Mouse (Mus musculus) CD4-positive, CD25-positive, alpha-beta regulatory T cell, adult 4 months (primary cell): ENCODE data around the gene Gm20388. TPM values are rescaled to one million over a fixed set of nuclear protein-coding genes. Genes with fewer than 3 reads are reported as not detected.

ENCODE experiments used
- ATAC-seq: one replicate; pipeline ENCODE4 v1.8.0; 2017
- polyA plus RNA-seq, 2 experiments: library from polyadenylated mRNA; unstranded; fragments of 100-300 nt; shearing (Covaris generic); gene quantifications; one replicate each; pipeline ENCODE4 v1.2.1; 2017

Gm20388 gene
- polyA plus RNA-seq, 2 experiments from 2014 or later = 10.7 to 12.8 TPM

DNA sequence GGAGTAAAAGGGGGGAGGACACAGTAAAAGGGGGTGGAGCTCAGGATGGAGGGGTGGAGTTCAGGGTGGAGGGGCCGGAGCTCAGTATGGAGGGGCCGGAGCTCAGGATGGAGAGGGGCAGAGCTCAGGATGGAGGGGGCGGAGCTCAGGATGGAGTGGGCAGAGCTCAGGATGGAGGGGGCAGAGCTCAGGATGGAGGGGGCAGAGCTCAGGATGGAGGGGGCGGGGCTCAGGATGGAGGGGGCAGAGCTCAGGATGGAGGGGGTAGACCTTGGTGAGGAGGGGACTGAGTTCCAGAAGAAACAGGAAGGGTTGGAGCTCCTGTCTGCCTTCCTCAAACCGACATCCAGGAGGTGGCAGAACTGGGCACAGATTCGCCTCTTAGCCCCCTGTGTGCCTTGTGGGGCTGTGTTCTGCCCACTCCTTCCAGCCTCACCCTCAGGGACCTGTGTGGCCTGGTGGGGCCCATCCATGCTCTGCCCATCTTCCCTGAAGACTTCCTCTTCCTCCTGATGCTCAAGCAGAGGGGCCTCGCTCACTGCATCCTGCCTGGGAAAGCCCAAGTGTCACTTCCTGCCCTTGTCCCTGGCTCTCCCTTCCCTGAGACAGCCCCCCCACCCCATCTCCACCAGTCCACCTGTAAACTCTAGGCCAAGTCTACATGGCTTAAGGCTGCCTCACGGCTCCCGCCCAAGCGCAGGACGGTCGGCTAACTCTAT, 2586.5 kb downstream of the Gm20388 start:
- no peak for ATAC-seq

GRCm38 (mm10) chr8:122497912-122498311, 2587.3 kb downstream of the Gm20388 start:
- ATAC-seq = no peak

DNA sequence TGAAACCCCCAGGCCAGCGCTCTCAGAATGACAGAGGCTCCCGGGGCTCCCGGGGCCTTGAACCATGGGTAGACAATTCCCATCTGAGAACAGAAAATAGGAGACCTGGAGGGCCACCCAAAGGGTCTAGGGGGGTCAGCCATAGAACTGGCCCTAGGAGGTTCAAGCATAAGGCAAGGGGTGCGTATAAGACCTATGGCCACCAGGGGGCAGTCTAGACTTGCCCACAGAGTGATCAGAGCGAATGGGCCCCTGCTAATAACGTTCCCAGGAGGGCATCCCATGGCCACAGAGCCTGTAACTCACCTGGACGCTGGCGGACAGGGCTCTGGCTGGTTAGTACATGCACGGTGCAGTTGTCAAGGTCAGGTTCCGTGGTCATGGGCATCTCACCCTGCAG, 2590.2 kb downstream of the Gm20388 start:
- ATAC-seq = peak; percentile 84

GRCm38 (mm10) chr8:122511552-122511951, 2600.9 kb downstream of the Gm20388 start:
- ATAC-seq = no peak

DNA sequence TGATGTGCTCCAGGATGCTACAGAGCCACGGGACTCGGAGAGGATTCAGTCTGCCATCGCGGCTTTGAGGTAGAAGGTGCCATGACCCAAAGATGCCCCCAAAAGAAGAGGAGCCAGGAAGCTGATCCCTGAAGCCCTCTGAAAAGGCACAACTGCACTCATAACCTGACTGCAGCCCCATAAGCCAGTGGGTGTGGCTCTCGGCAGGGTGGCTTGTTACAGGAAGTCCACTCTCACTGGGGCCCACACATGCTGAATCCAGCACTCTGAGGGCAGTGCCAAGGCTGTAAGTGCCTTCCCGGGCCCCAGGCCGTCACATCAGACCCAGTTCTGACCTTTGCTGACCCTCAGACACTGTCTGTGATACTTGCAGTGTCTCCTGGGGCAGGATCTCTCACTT, 2601.8 kb downstream of the Gm20388 start:
- no peak for ATAC-seq

DNA sequence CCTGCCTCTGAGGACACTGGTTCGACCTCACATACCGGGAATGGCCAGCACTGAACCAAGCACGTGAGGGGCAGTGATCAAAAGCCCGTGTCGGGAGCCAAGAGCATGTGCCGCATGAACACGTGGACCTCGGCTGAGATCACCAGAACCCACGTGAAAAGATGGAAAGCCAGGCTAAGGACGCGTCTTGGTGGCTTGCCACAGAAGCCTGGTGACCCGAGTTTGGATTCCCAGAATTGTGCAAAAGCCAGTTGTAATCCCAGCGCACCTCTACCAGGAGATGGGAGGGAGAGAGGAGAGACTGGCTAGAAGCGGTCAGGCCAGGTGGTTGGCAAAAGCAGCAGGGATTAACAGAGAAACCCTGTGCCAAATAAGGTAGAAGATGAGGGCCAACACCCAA, 2605.1 kb downstream of the Gm20388 start:
- no peak for ATAC-seq

DNA sequence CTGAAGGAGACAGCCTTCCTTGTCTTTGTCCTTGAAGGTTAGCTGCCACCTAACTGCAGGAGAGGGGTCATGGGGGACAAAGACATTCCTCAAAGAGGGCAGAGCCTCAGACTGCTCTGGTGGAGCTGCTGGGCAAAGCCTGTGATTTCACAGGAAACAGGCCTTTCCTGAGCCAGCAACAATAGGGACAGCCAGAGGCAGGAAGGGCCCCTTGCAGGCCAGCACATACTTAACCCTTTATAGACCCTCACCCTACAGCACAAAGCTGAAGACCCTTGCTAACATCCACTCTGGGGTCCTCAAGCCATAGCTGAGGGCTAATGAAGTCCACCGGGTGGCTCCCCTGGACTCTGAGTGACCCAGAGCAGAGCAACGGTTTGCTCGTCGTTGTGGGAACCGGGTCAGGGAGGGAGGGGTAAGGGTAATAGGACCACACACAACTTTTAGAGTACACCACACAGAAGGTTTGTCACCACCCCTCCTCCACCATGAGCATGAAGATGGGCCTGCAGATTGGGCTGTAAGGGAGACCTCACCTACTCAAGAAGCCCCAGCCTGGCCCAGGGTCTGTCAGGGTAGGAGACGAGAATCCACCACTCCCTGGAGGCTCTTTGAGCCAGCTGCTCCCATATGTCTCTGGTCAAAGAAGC, 2607.0 kb downstream of the Gm20388 start:
- ATAC-seq = no peak

DNA sequence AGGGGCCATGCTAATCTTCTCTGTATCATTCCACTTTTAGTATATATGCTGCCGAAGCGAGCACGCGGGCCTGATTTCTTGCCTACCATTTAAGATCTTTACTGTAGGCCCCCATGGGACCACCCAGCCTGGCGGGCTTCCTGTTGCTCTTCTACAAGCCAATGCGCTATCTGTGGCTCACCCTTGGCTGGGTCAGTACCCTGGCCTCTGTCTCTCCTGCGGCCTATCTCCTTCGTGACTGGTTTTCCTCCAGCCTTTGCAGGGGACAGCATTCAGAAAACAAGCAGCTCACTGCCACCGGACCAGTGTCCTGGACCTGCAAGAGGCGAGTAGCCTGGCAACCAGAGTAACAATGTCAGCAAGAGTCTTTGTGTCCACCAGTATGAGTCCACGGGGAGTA, 2610.0 kb downstream of the Gm20388 start:
- ATAC-seq = no peak

GRCm38 (mm10) chr8:122522796-122523651, 2612.4 kb downstream of the Gm20388 start:
- no peak for ATAC-seq

GRCm38 (mm10) chr8:122523652-122524360, 2613.2 kb downstream of the Gm20388 start:
- ATAC-seq = no peak

GRCm38 (mm10) chr8:122524506-122524905, 2613.9 kb downstream of the Gm20388 start:
- no peak for ATAC-seq

DNA sequence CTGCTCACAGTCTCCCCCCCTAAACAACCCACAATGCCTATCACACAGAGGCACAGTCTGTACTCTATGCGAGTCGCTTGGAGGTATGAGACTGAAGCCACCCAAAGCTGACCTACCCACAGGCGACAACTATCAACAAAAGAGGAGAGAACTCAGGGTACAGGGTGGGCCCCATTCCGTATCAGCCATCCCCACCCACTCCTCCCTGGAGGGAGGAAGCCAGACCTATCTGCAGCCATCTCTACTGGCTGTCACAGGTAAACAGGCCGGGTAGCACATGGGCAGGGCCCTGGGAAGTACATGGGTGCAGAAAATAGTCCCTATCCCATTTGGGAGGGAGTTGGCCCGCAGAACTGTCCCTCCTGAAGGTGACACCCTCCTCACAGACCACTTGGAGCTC, 2614.4 kb downstream of the Gm20388 start:
- ATAC-seq = no peak

DNA sequence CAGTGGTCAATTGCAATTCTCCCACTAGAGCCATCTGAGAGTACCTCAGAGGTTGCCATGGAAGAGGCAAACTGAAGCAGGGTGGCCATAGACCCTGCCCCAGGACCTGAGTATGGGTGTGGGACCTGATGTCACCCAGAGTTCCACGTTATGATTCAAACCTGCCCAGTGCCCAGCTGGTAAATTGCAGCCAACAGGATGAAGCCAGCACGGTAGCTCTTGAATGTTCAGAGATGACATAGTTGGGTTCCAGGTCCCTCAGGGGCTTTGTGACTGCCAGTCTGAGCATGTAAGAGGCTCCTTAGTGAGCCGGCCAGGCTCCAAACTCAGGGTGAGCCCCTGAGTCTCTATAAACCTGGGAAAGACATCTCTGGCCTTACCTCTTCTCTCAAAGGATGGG, 2615.4 kb downstream of the Gm20388 start:
- no peak for ATAC-seq

- ATAC-seq = no peak
These were observed 2616.0 kb downstream of the Gm20388 start for GRCm38 (mm10) chr8:122526526-122527170.

DNA sequence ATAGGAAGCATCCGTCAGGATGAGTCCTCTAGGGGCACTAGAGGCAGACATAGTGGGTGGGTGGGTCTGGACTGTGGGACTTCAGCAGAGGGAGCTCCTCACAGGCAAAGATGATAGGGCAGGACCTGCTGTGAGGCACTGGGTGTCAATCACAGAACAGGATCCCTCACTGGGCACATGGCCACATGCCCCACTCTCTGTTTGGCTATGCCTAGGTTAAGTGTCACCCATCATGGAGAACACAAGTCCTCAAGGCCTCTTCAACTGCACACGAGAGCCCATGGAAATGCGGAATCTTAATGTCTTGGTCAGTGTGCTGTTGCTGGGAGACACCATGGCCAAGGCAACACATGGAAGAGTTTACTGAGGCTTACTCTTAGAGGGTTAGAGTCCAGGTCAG, 2617.3 kb downstream of the Gm20388 start:
- no peak for ATAC-seq

DNA sequence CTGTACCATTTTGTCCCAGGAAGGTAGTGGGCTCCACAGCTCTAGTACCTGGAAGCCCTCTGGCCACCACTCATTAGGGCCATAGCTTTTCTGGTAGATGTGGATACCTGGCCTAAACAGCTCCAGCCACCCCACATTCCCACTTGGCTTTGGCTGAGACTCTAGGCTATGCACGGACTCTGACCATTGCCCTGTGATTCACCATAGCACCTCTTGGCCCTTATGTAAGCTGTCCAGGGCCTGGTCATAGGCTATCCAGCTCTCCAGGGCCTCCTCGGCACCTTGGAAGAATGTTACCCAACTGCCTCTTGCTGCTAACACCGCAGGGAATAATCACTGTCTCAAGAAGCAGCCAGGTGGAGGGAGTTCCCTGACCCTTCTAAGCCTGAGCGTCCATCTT, 2618.5 kb downstream of the Gm20388 start:
- no peak for ATAC-seq

DNA sequence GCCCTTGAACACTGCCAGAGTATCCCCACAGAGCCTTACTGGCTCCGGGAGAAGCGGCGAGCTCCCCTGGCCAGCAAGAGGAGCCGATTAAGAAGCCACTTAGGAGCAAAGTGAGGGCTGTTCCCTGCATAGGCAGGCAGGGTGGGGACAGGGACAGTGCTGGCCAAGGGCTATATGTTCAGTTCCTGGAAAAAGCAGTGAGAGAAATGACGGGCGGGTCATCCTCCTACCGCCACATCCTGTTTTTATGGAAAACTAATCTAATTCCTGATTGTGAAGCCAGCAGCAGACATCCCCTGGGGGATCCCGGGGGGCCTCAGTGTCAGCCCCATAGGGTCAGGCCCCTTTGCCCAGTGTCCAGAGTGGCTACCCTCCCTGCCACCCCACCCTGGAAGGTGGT, 2620.7 kb downstream of the Gm20388 start:
- no peak for ATAC-seq

DNA sequence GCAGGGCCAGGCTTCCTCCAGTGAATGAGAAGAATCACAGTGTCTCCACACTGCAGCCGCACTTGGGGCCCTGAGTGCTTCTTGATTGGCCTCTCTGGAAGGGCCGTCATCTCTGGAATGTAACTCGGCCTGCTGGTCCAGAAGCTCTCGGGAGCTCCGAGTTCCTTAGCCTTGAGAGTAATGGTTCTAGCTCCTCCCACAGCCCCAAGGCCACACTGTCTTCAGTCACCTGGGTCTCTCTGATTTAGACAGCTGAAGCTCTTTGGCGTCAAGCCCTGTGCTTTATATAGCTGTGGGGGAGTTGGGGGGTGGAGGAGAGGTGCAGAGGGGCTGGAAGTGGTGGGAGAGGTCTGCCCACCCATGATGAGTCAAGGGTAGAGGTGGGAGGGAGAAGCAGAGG, 2626.4 kb downstream of the Gm20388 start:
- ATAC-seq = no peak

- no peak for ATAC-seq
These were observed 2627.2 kb downstream of the Gm20388 start for GRCm38 (mm10) chr8:122537812-122538211.

DNA sequence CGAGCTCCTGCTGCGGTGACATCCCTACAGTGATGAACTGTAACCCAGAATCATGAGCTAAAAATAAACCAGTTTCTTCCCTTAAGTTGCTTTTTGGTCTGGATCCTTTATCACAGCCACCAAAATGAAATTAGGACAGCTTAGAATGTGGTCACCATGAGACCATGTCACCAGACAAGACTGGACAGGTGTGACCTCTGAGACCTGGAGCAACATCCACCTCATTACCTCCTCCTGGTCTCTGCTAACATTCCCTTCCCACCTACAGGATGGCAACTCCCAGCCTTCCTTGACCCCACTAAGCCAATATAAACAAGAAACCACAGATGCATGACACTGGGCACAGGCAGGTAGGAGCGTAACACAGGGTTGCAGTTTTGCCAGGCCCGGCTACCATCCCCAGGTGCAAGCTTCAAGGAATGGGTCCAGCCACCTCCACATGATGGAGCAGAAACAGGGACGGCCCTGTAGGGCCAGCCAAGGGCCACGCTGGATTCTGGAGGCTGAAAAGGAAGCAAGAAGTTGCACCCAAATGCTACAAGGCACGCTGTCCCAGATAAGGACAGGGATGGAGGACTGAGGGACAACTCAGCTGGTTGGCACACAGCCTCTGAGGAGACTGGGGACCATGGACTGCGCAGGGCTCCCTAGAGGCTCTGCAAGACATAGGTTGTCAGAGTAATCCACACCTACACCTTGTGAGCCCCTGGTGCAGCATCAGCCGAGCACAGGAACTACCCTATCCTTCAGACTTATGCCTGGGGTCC, 2627.9 kb downstream of the Gm20388 start:
- no peak for ATAC-seq

DNA sequence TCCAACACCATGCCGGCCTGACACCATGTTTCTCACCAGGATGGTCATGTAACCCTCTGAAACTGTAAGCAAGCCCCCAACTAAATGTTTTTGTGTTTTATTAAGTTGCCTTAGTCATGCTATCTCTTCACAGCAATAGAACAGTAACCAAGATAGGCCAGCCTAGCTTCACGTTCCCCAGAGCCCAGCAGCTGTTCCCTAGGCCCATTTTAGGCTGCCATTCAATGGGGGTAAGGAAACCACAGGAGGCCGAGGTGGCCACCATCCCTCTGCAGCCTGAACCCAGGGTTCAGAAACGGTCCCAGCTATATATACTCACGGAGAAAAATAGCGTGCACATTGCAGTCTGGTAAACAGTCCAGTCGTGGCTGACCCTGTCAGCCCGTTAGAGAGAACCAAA, 2633.5 kb downstream of the Gm20388 start:
- ATAC-seq = no peak
